Mouse (Mus musculus): ENCODE measurements around the gene Pde8b. TPM values are rescaled to one million over a fixed set of nuclear protein-coding genes. Genes with fewer than 3 reads are reported as not detected.
A peak's percentile ranks its signal among the peaks of the same experiment; 100 is the strongest.

The Pde8b gene
- total and polyA plus RNA-seq, 3 experiments, result 64.8 to 181 (median 173) TPM

DNA sequence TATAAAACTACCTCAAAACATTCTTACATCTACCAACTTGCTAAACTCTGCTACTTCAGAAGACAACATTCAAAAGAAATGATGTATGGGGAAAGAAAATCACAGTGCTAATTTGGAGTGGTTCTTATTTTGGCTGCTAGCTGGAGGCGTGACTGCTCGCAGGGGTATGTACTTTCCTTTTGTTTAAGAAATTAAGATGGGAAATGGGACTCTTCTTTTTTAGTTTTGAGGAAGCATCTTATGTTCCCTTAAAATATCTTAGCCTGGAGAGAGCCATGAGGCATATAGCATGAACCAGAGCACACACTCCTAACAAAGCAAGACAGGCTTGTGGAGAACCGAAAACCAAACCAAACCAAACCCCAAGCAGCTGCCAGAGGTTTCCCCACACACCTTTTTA, 167.5 kb downstream of the Pde8b start:
- DNase-seq, result no peak

DNA sequence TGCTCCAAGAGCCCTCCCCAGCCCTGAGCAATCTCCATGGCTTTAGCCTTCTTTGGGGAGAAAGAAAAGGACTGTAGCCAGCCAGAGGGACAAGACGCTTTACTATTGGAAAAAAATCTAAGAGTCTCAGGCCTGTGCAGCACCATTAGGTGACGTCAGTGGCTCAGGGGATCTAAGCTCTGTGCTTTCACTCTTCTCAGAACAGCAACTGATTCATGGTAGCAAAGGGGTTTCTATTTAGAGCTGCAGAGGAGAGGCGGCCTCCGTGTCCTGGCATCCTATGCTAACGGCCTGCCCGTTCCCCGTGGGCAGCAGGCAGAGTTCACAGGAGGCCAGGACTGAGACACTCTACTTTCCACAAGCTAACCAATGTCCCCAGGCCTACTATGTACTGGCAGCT, 169.1 kb downstream of the Pde8b start:
- DNase-seq, result no peak

- DNase-seq, result no peak
Observed at GRCm38 (mm10) chr13:95078492-95078891, 171.6 kb downstream of the Pde8b start.

- no peak for DNase-seq
Observed at GRCm38 (mm10) chr13:95077688-95078087, 172.4 kb downstream of the Pde8b start.

GRCm38 (mm10) chr13:95076142-95076541, 174.0 kb downstream of the Pde8b start:
- DNase-seq, result no peak

- no peak for DNase-seq
Observed at GRCm38 (mm10) chr13:95073445-95074172, 176.5 kb downstream of the Pde8b start.

DNA sequence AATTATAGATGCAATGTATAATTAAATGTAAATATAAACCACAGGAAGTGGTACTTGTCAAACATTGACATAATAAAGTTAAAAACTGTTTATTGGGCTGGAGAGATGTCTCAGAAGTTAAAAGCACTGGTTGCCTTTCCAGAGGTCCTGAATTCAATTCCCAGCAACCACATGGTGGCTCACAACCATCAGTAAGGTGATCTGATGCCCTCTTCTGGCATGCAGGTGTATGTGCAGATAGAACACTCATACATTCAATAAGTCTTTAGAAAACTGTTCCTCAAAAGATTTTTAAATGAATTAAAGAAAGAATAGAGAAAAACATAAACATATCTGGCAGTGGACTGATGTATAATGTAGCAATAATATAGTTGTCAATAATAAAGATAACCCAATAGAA, 179.9 kb downstream of the Pde8b start:
- no peak for DNase-seq

DNA sequence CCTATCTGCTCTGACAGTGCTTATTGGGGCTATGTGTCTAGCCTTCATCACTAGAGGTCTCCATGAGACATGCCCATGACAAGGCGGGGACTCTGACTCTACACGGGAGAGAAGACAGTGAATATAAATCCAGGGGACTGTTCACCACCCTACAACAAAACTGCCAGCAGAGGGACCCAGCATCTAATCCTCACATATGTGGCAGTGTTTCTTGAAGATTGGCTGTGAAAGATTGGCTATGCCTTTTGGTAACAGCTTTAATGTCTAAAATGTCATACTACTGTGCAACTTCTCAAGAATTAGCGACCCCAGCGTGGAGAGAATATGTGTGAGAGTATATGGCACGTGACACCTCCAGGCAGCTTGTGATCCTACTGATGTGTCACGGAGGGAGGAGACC, 182.3 kb downstream of the Pde8b start:
- DNase-seq, result peak; percentile 49

DNA sequence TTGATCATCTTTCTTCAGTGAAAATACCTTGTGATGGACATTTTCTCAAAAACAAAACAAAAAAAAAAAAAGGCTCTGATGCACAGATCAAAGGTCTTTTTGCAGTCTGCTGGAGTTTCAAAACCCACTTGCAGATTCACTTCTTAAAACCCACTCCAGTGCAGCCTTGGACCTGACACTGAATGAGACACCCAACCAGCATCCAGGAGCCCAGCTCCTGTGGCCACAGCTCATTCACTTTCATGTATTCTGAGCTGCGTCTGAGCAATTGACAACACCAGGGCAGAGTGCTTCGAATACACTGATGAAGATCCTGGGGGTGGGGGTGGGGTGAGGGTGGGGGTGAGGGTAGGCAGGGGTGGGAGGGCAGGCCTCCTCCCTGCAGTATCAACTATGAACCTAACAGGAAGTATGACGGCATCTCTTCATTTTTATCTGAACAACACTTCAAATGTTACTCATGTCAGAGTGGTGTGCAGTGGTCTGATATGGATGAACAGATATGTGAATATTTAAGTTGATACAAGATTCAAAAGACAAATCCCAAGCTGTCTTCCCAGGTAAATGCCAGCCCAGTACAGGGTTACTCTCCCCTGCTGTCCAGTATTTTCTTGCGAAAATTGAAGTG, 186.6 kb downstream of the Pde8b start:
- no peak for DNase-seq

DNA sequence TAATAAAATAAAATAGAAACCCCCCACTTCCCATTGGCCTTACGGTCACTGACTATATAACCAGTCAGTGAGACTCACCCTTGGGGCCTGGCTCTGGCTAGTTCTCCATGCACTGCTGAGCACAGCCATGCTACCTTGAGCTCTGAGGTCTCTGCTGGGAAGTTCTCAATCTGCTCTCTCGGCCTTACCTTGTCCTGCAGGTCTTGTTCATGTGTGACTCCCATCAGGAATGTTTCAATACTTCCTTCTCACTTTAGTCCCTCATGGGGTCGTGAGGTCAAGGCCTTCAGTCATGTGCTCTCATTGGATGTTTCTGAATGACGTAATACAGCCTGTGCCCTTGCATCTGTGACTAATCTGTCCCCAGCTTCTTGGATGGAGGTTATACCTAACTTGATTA, 191.3 kb downstream of the Pde8b start:
- peak; percentile 67 for DNase-seq

GRCm38 (mm10) chr13:95056501-95057280, 193.4 kb downstream of the Pde8b start:
- DNase-seq, result no peak

GRCm38 (mm10) chr13:95055742-95056388, 194.3 kb downstream of the Pde8b start:
- peak; percentile 13 for DNase-seq

DNA sequence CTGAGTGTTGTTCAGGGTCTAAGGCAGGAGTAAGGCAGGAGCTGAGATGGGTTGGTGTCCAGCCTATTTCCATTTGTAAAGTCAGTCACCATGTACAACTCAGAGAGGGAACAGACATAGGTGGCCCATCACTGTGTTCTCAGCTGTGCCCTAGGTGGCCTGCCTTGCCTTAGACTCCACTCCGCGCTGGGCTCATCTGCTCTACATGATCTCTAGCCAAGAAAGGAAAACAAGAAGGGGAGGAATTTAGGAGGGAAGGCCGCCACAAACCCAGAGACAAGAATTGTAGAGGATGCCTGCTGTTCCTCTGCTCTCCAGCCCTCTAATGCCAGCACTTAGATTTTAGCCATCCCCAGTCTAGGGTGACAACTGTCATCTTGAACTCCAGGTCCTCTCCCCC, 197.7 kb downstream of the Pde8b start:
- no peak for DNase-seq

- DNase-seq, result no peak
Observed at GRCm38 (mm10) chr13:95050398-95050797, 199.7 kb downstream of the Pde8b start.

- DNase-seq, result no peak
Observed at GRCm38 (mm10) chr13:95044108-95044507, 206.0 kb downstream of the Pde8b start.

DNA sequence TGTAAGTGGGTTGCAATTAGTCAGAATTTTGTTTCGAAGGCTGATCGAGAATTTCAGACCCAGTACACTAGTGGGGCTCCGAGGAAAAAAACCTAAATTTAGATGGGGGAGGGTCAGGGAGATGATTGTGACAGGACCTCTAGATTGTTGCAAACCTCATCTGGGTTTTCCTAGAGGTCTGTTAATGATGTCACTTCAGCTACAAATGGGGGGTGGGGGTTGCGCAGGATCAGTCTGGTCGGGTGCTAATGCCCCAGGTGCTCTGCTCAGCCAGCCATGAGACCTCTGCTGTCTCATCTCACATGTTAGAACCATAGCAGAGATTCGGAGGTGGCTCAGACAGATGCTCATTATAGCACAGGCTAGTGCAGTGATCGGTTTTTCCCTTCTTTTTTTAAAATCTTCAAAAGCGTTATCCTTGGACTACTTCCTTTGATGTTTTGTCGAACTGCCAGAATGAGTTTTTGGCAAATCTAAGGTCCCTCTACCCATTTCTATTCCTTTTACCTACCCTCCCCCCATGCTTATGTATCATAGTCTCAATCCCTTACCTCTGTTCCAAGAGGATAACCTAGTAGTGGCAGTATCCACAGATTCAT, 209.9 kb downstream of the Pde8b start:
- DNase-seq, result no peak

- no peak for DNase-seq
Observed at GRCm38 (mm10) chr13:95038200-95038599, 211.9 kb downstream of the Pde8b start.

DNA sequence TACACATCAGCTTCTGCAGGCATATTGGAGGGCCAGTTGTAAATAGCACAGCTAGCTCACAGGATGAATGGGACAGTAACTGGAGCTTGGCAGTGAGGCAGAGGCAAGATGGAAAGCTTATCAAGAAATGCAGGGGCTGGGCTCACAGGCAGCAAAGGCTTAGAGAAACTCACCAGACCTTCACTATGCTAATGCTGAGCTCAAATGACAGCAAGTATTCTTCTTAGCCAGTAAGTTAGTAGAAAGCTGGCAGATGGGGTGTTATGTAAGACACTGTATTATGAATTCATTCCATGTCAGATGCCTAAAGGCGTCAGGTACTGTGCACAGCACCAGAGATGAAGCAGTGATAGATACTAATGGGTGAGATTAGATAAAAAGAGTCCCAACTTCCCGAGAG, 215.4 kb downstream of the Pde8b start:
- no peak for DNase-seq

- DNase-seq, result peak; percentile 80
Observed at GRCm38 (mm10) chr13:95034094-95034493, 216.0 kb downstream of the Pde8b start.

DNA sequence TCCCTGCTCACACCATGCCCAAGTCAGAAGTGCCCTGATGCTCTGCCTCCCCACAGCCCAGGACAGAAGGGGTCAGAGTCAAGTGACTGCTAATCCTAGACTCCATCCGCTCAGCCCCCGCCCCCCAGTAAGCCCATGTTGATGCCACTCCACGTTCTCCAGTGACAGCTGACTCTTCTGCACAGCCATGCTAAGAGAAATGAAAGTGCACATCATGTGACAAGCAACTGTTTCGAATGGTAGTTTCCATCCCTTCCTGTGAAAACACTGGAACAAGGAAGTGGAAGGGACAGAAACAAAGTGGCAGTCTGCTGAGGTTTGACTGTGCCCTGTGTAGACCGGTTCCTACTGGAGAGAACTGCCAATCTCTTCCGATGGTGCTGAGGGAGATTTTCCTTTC, 217.2 kb downstream of the Pde8b start:
- no peak for DNase-seq

DNA sequence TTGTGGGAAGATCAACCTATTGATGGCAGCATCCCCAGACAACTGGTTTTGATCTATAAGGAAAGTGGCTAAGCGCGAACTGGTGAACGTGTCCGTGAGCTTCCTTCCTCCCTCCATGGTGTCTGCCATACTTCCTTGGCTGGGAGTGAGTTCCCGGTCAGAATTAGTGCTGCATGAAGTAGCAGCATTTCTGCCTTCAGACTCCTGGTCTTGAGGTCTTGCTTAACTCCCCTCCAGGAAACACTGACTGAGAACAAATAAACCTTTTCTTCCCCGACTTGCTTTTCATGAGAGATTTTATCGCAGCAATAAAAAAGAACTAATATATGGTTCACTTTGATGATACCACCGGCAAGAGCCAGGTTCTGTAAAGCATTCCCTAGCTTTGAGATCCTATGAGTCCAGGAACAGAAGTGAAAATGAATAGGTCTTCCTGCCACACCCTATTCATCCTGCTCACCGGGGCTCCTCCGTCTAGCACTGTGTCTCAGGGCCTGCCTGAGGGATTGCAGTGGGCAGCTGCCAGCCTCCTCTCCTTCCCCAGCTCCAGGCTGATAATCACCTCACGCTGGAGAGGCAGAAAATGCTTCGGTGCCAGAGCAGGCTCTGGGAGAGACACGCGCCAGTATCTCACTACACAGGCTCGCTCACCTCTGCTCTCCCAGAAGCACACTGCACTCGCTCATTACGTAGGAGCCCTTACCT, 217.9 kb downstream of the Pde8b start:
- no peak for DNase-seq

DNA sequence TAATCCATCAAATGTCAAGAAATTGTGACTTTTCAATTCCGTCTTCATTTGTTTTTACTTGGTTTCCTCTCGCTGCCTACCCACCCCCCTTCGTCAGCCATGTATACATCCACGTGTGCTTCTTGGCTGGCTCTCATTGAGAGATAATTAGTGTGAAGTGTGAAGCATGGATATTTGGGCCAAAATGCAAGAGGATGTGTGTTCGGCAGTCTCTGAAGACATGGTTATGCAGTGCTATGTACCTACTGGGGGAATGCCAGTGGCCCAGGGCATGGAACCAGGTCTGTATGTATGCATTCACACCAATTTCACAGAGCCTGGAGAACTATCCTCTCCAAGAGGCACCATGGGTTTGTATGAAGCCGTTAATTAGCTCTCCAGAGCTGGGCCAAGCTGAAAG, 219.3 kb downstream of the Pde8b start:
- no peak for DNase-seq

Measured in adrenal gland, adult 2 months (tissue).